ENCODE assay signal across 28 mouse cellular contexts in the genomic region with DNA sequence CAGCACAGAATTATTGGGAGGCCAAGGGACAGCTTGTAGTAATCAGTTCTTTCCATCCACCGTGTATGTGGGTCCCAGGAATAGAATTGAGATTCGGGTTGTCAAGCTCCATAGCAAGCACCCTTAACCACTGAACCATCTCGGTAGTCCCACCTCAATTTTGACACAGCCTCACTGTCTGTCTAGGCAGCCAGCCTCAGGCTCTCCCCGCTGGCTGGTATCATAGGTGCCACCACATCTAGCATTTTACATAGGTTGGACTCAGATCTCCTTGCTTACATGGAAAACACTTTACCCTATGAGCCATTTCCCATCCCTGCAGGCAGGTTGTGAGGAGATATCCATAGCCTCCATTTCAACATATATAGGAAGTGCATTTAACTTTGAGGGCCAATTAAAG. TPM values are rescaled to one million over a fixed set of nuclear protein-coding genes. Genes with fewer than 3 reads are reported as not detected.
DNase-seq lines count a peak whose midpoint lies in the region; ATAC-seq and TF ChIP-seq lines count a peak whose summit lies in the region.
"Had no signal": no experiment of that assay in that cellular context is flagged by ENCODE, and none has a peak within 500 bp of the region (broad histone marks: within the 10 kb centered on the region; RNA-seq: fewer than 3 reads in every experiment).

No protein-coding gene starts in this region.

- no peak overlapping the region for H3K4me3 ChIP-seq in liver, adult 2 months (ENCODE audit: insufficient read depth, low read depth, low read length)
- no peak overlapping the region for H3K4me3 ChIP-seq in intestine, postnatal 0 days (ENCODE audit: low read depth, low read length)
- H3K4me3 ChIP-seq in liver, embryonic 16.5 days (ENCODE audit: low read depth, low read length) = no peak overlapping the region
- no peak overlapping the region for H3K4me3 ChIP-seq in stomach, postnatal 0 days (ENCODE audit: low read depth, low read length)
- H3K4me3 ChIP-seq in kidney, embryonic 15.5 days (replicated peaks) = no peak overlapping the region
- H3K4me3 ChIP-seq: embryonic facial prominence, embryonic 13.5 days; forebrain, embryonic 15.5 days; limb, embryonic 10.5 days; megakaryocyte, embryonic 14.5 days; myocyte; neural tube, embryonic 13.5 days had no signal

- TF ChIP-seq EP300 in stomach, postnatal 0 days (optimal IDR thresholded peaks at IDR 0.05) = no peak

- TF ChIP-seq CTCF in liver, adult 2 months (IDR thresholded peaks at IDR 0.05; ENCODE audit: low read depth, low read length) = no peak
- TF ChIP-seq CTCF in intestine, postnatal 0 days (IDR thresholded peaks at IDR 0.05; ENCODE audit: low read depth) = no peak
- no peak for TF ChIP-seq CTCF in stomach, postnatal 0 days (IDR thresholded peaks at IDR 0.05; ENCODE audit: low read depth)

- H3K4me1 ChIP-seq in liver, adult 2 months (ENCODE audit: control insufficient read depth, insufficient read depth, low read length) = peaks cover 18% of the 10 kb centered on the region
- H3K4me1 ChIP-seq in intestine, postnatal 0 days (replicated peaks; ENCODE audit: control insufficient read depth, insufficient read depth, low read length) = no peaks in the 10 kb centered on the region
- peaks cover 63% of the 10 kb centered on the region for H3K4me1 ChIP-seq in liver, embryonic 16.5 days (ENCODE audit: control insufficient read depth, low read depth, low read length)
- H3K4me1 ChIP-seq in stomach, postnatal 0 days (replicated peaks; ENCODE audit: control insufficient read depth, insufficient read depth) = no peaks in the 10 kb centered on the region
- H3K4me1 ChIP-seq in kidney, embryonic 15.5 days = no peaks in the 10 kb centered on the region
- H3K4me1 ChIP-seq: embryonic facial prominence, embryonic 13.5 days; forebrain, embryonic 15.5 days; limb, embryonic 10.5 days had no signal

- peak; percentile 4; the same call in 1 of the 2 replicates for ATAC-seq in intestine, postnatal 0 days
- 0 out of 2 replicates have a peak, but pooled peaks have one; percentile 3 for ATAC-seq in liver, embryonic 16.5 days (ENCODE audit: low read depth)
- no peak for ATAC-seq in stomach, postnatal 0 days (ENCODE audit: low FRiP score, low TSS enrichment)
- ATAC-seq in kidney, embryonic 15.5 days (replicated peaks; ENCODE audit: low FRiP score) = no peak
- ATAC-seq: forebrain, embryonic 15.5 days; hindbrain, postnatal 0 days had no signal

- H3K4me2 ChIP-seq in intestine, postnatal 0 days (replicated peaks; ENCODE audit: low read depth) = no peak overlapping the region
- peak overlapping the region; percentile 48 for H3K4me2 ChIP-seq in liver, embryonic 16.5 days (ENCODE audit: low read depth, low read length)
- no peak overlapping the region for H3K4me2 ChIP-seq in stomach, postnatal 0 days (replicated peaks; ENCODE audit: low read depth)
- H3K4me2 ChIP-seq in kidney, embryonic 15.5 days = no peak overlapping the region
- H3K4me2 ChIP-seq: embryonic facial prominence, embryonic 13.5 days; forebrain, embryonic 15.5 days; heart, embryonic 11.5 days; neural tube, embryonic 13.5 days had no signal

- WGBS in liver, adult 2 months = 91% methylated on average over 4 of the region's 4 CpGs
- 78% methylated on average over 4 of the region's 4 CpGs for WGBS in intestine, postnatal 0 days
- 38% methylated on average over 4 of the region's 4 CpGs for WGBS in liver, embryonic 16.5 days (ENCODE audit: insufficient replicate concordance)
- WGBS in stomach, postnatal 0 days = 86% methylated on average over 4 of the region's 4 CpGs
- WGBS in kidney, embryonic 15.5 days = 90% methylated on average over 4 of the region's 4 CpGs

- no peak for DNase-seq in liver, adult 2 months (ENCODE audit: extremely low read depth, low read depth, low spot score)
- no peak for DNase-seq in liver
- DNase-seq in stomach, postnatal 0 days (ENCODE audit: low spot score) = no peak
- no peak for DNase-seq in urinary bladder, postnatal 4 days (ENCODE audit: low spot score in 2 of 2)
- no peak for DNase-seq in layer of hippocampus, postnatal 10 days (ENCODE audit: low spot score in 2 of 2)
- DNase-seq: cerebellum, adult 18-20 months; cerebellum, postnatal 14 days; embryo, embryonic 11 days; gastrocnemius, postnatal 10 days; heart, postnatal 10 days; kidney, adult 18-20 months; lung, adult 18-20 months; midbrain, embryonic 14.5 days; retina, postnatal 1 day; right cerebral cortex, postnatal 25 days; thymus, adult 18-20 months had no signal

- H3K27me3 ChIP-seq in liver, adult 2 months (ENCODE audit: control insufficient read depth, insufficient read depth, low read length) = no peaks in the 10 kb centered on the region
- no peaks in the 10 kb centered on the region for H3K27me3 ChIP-seq in intestine, postnatal 0 days (replicated peaks; ENCODE audit: control insufficient read depth, insufficient read depth, low read length)
- H3K27me3 ChIP-seq in liver, embryonic 16.5 days (ENCODE audit: control insufficient read depth, insufficient read depth, low read depth, low read length) = no peaks in the 10 kb centered on the region
- H3K27me3 ChIP-seq in stomach, postnatal 0 days (ENCODE audit: control insufficient read depth, insufficient read depth, low read length) = no peaks in the 10 kb centered on the region
- H3K27me3 ChIP-seq in kidney, embryonic 15.5 days = no peaks in the 10 kb centered on the region
- H3K27me3 ChIP-seq: embryonic facial prominence, embryonic 13.5 days; forebrain, embryonic 15.5 days; megakaryocyte, embryonic 14.5 days; neural tube, embryonic 13.5 days had no signal

- peaks cover 17% of the 10 kb centered on the region; the same call in 1 of the 2 replicates for H3K79me2 ChIP-seq in liver, adult 2 months (ENCODE audit: control insufficient read depth, insufficient read depth, low read length)

- H3K9ac ChIP-seq in liver, adult 2 months (ENCODE audit: low read depth, low read length) = no peak overlapping the region
- no peak overlapping the region for H3K9ac ChIP-seq in intestine, postnatal 0 days (ENCODE audit: low read depth, low read length)
- H3K9ac ChIP-seq in liver, embryonic 16.5 days (ENCODE audit: low read depth, low read length) = peak overlapping the region; percentile 56
- no peak overlapping the region for H3K9ac ChIP-seq in stomach, postnatal 0 days (ENCODE audit: low read length)
- no peak overlapping the region for H3K9ac ChIP-seq in kidney, embryonic 15.5 days
- H3K9ac ChIP-seq: embryonic facial prominence, embryonic 13.5 days; forebrain, embryonic 15.5 days; neural tube, embryonic 13.5 days had no signal

- no peak for TF ChIP-seq POLR2A in liver, adult 2 months (IDR thresholded peaks at IDR 0.05; ENCODE audit: extremely low read depth, insufficient read depth, low read length)

- peak overlapping the region; percentile 91 for H3K27ac ChIP-seq in liver, adult 2 months (replicated peaks; ENCODE audit: insufficient read depth, low read depth, low read length)
- H3K27ac ChIP-seq in intestine, postnatal 0 days (ENCODE audit: low read depth, low read length) = peak overlapping the region; percentile 92
- H3K27ac ChIP-seq in liver, embryonic 16.5 days (ENCODE audit: low read length) = peak overlapping the region; percentile 98
- H3K27ac ChIP-seq in stomach, postnatal 0 days (replicated peaks) = peak overlapping the region; percentile 35; the same call in 1 of the 2 replicates
- H3K27ac ChIP-seq in kidney, embryonic 15.5 days = no peak overlapping the region
- H3K27ac ChIP-seq: embryonic facial prominence, embryonic 13.5 days; forebrain, embryonic 15.5 days; hindbrain, postnatal 0 days; kidney, postnatal 0 days; limb, embryonic 10.5 days; neural tube, embryonic 13.5 days had no signal

- no peaks in the 10 kb centered on the region for H3K9me3 ChIP-seq in intestine, postnatal 0 days (ENCODE audit: control insufficient read depth)
- no peaks in the 10 kb centered on the region for H3K9me3 ChIP-seq in liver, embryonic 16.5 days (replicated peaks; ENCODE audit: control insufficient read depth, low read length)
- H3K9me3 ChIP-seq in stomach, postnatal 0 days (ENCODE audit: control insufficient read depth, low read length) = no peaks in the 10 kb centered on the region
- H3K9me3 ChIP-seq in kidney, embryonic 15.5 days (replicated peaks) = no peaks in the 10 kb centered on the region
- H3K9me3 ChIP-seq: embryonic facial prominence, embryonic 13.5 days; forebrain, embryonic 15.5 days; limb, embryonic 10.5 days; megakaryocyte, embryonic 14.5 days; neural tube, embryonic 13.5 days had no signal

- 0 out of 2 replicates have a peak, but pooled peaks cover 3% of the 10 kb centered on the region for H3K36me3 ChIP-seq in liver, adult 2 months (ENCODE audit: control insufficient read depth, insufficient read depth, low read length)
- H3K36me3 ChIP-seq in intestine, postnatal 0 days (ENCODE audit: control insufficient read depth, insufficient read depth) = peaks cover 8% of the 10 kb centered on the region; the same call in 1 of the 2 replicates
- peaks cover 2% of the 10 kb centered on the region; the same call in 1 of the 2 replicates for H3K36me3 ChIP-seq in liver, embryonic 16.5 days (ENCODE audit: control insufficient read depth, insufficient read depth)
- H3K36me3 ChIP-seq in stomach, postnatal 0 days (ENCODE audit: control insufficient read depth, insufficient read depth, low read length) = no peaks in the 10 kb centered on the region
- H3K36me3 ChIP-seq in kidney, embryonic 15.5 days = peaks cover 19% of the 10 kb centered on the region
- H3K36me3 ChIP-seq: forebrain, embryonic 15.5 days had no signal

RNA-seq across cellular contexts. Expression of a gene that starts 28.5 kb away (rescaled TPM):
- 13.6 and 21.1 TPM in 2 replicates for total RNA-seq in liver, adult 2 months (2014; rRNA removed)
- 17.6 and 18.6 TPM in 2 replicates for polyA plus RNA-seq in liver, adult 2 months (2012; rRNA removed)
- 260 and 264 TPM in 2 replicates for polyA plus RNA-seq in intestine, postnatal 0 days (2015; fragmentation: Nextera tagmentation; extraction: Ambion mirVana)
- polyA plus RNA-seq in liver, embryonic 16.5 days (2015; fragmentation: Nextera tagmentation; extraction: Ambion mirVana) = 30.5 and 30.6 TPM in 2 replicates
- 32.0 and 33.9 TPM in 2 replicates for polyA plus RNA-seq in stomach, postnatal 0 days (2015; fragmentation: Nextera tagmentation; extraction: Ambion mirVana)
- total RNA-seq in layer of hippocampus, postnatal 10 days (2021) = 10 to 100 TPM; 15.6 to 15.9 TPM
- polyA plus RNA-seq in kidney, embryonic 15.5 days (2015; fragmentation: Nextera tagmentation; extraction: Ambion mirVana) = 53.7 and 55.2 TPM in 2 replicates

RNA-seq across cellular contexts. Expression of a gene that starts 32.6 kb away (rescaled TPM):
- total RNA-seq in liver, adult 2 months (2014; rRNA removed) = 20.3 and 24.3 TPM in 2 replicates
- polyA plus RNA-seq in liver, adult 2 months (2012; rRNA removed) = 14.4 and 14.6 TPM in 2 replicates
- polyA plus RNA-seq in intestine, postnatal 0 days (2015; fragmentation: Nextera tagmentation; extraction: Ambion mirVana) = 84.7 and 92.1 TPM in 2 replicates
- 17.3 and 18.6 TPM in 2 replicates for polyA plus RNA-seq in liver, embryonic 16.5 days (2015; fragmentation: Nextera tagmentation; extraction: Ambion mirVana)
- 24.1 TPM in 2 replicates for polyA plus RNA-seq in stomach, postnatal 0 days (2015; fragmentation: Nextera tagmentation; extraction: Ambion mirVana)
- total RNA-seq in layer of hippocampus, postnatal 10 days (2021) = 10 to 100 TPM; 46.7 to 49.4 TPM
- polyA plus RNA-seq in kidney, embryonic 15.5 days (2015; fragmentation: Nextera tagmentation; extraction: Ambion mirVana) = 26.3 and 30.2 TPM in 2 replicates

RNA-seq across cellular contexts. Expression of a gene that starts 54.7 kb away (rescaled TPM):
- 683 and 898 TPM in 2 replicates for total RNA-seq in liver, adult 2 months (2014; rRNA removed)
- 622 and 696 TPM in 2 replicates for polyA plus RNA-seq in liver, adult 2 months (2012; rRNA removed)
- 148 and 182 TPM in 2 replicates for polyA plus RNA-seq in intestine, postnatal 0 days (2015; fragmentation: Nextera tagmentation; extraction: Ambion mirVana)
- polyA plus RNA-seq in liver, embryonic 16.5 days (2015; fragmentation: Nextera tagmentation; extraction: Ambion mirVana) = 61.8 and 65.8 TPM in 2 replicates
- polyA plus RNA-seq in stomach, postnatal 0 days (2015; fragmentation: Nextera tagmentation; extraction: Ambion mirVana) = 27.3 and 36.1 TPM in 2 replicates
- total RNA-seq in layer of hippocampus, postnatal 10 days (2021) = 10 to 100 TPM; 22.0 to 23.5 TPM
- 49.9 and 50.6 TPM in 2 replicates for polyA plus RNA-seq in kidney, embryonic 15.5 days (2015; fragmentation: Nextera tagmentation; extraction: Ambion mirVana)

RNA-seq across cellular contexts. Expression of a gene that starts 54.7 kb away (rescaled TPM):
- 27.8 and 33.6 TPM in 2 replicates for total RNA-seq in liver, adult 2 months (2014; rRNA removed)
- polyA plus RNA-seq in liver, adult 2 months (2012; rRNA removed) = 11.8 and 14.7 TPM in 2 replicates
- polyA plus RNA-seq in intestine, postnatal 0 days (2015; fragmentation: Nextera tagmentation; extraction: Ambion mirVana) = 39.5 and 41.6 TPM in 2 replicates
- 17.8 and 19.9 TPM in 2 replicates for polyA plus RNA-seq in liver, embryonic 16.5 days (2015; fragmentation: Nextera tagmentation; extraction: Ambion mirVana)
- polyA plus RNA-seq in stomach, postnatal 0 days (2015; fragmentation: Nextera tagmentation; extraction: Ambion mirVana) = 26.0 and 26.4 TPM in 2 replicates
- total RNA-seq in layer of hippocampus, postnatal 10 days (2021) = 10 to 100 TPM; 34.4 to 34.7 TPM
- polyA plus RNA-seq in kidney, embryonic 15.5 days (2015; fragmentation: Nextera tagmentation; extraction: Ambion mirVana) = 39.0 and 40.6 TPM in 2 replicates

Comparison
In these comparisons a context has a peak if more than half of its experiments do, and no peak if none do; other contexts are left out.
1. ATAC-seq: peak in intestine, postnatal 0 days (single experiment) and liver, embryonic 16.5 days (single experiment); none in stomach, postnatal 0 days (single experiment) and kidney, embryonic 15.5 days (single experiment).